Mouse (Mus musculus) E14TG2a.4 (cell line): ENCODE measurements at regions not wholly inside any gene's neighbourhood (a gene's known extent, or its start where the extent isn't known, plus 50 kb on each side); places are given as distances from the start of the nearest gene placed in this dataset.

Source experiments
- H3K27me3 ChIP-seq: 2 replicates; pipeline ENCODE4 v1.6.1; 2014; ENCODE audit warnings: low read length, control low read depth; ENCODE audit not compliant: insufficient read depth
- H3K36me3 ChIP-seq: 2 replicates; pipeline ENCODE4 v1.6.1; 2014; ENCODE audit warnings: low read length, control low read depth; ENCODE audit not compliant: insufficient read depth
- H3K4me1 ChIP-seq: replicated peaks from 2 replicates; pipeline ENCODE4 v1.6.1; 2014; ENCODE audit warnings: low read depth, low read length, control low read depth
- H3K4me3 ChIP-seq: replicated peaks from 2 replicates; pipeline ENCODE4 v1.5.1; 2014; ENCODE audit warnings: mild to moderate bottlenecking, low read length
- H3K9me3 ChIP-seq: 2 replicates; pipeline ENCODE4 v1.6.1; 2014; ENCODE audit warnings: low read length, control low read depth
- CTCF ChIP-seq: conservative IDR thresholded peaks from 2 replicates; pipeline ENCODE4 v1.5.1; 2014; ENCODE audit warnings: low read length
- NANOG ChIP-seq: IDR thresholded peaks from 2 replicates; pipeline ENCODE4 v1.6.1; 2014; ENCODE audit warnings: borderline replicate concordance, low read length, mixed read lengths
- POU5F1 ChIP-seq: IDR thresholded peaks from 2 replicates; pipeline ENCODE4 v1.6.1; 2014; ENCODE audit warnings: low read length, borderline replicate concordance

GRCm38 (mm10) chr9:89836454-89837245 lies 73.1 kb upstream of the Rasgrf1 start:
- TF ChIP-seq NANOG (no peak), CTCF (no peak), POU5F1 (no peak)
- Histone ChIP-seq H3K9me3 (peaks cover 17% of the 10 kb centered on the region), H3K4me1 (peaks cover 12% of the 10 kb centered on the region), H3K4me3 (no peak overlapping the region), H3K27me3 (peaks cover 31% of the 10 kb centered on the region), H3K36me3 (no peaks in the 10 kb centered on the region)

- Histone ChIP-seq H3K4me1 (peaks cover 15% of the 10 kb centered on the region), H3K4me3 (no peak overlapping the region), H3K36me3 (no peaks in the 10 kb centered on the region), H3K9me3 (no peaks in the 10 kb centered on the region), H3K27me3 (peaks cover 36% of the 10 kb centered on the region)
- no peak for TF ChIP-seq POU5F1
- TF ChIP-seq CTCF, result no peak
Observed at GRCm38 (mm10) chr9:89833596-89833995, 76.1 kb upstream of the Rasgrf1 start.

- H3K36me3 ChIP-seq, result no peaks in the 10 kb centered on the region
- no peak for TF ChIP-seq CTCF
- no peak for TF ChIP-seq POU5F1
- TF ChIP-seq NANOG, result no peak
Observed at GRCm38 (mm10) chr9:89831855-89832254, 77.9 kb upstream of the Rasgrf1 start.

GRCm38 (mm10) chr9:89828156-89828555 lies 81.6 kb upstream of the Rasgrf1 start:
- H3K27me3 ChIP-seq, result peaks cover 33% of the 10 kb centered on the region
- no peaks in the 10 kb centered on the region for H3K9me3 ChIP-seq
- H3K4me3 ChIP-seq, result no peak overlapping the region
- TF ChIP-seq NANOG (no peak), CTCF (no peak), POU5F1 (no peak)
- peaks cover 18% of the 10 kb centered on the region for H3K4me1 ChIP-seq
- no peaks in the 10 kb centered on the region for H3K36me3 ChIP-seq

More at GRCm38 (mm10) chr9:89831855-89832254, 77.9 kb upstream of the Rasgrf1 start:
- H3K4me1 ChIP-seq, result peaks cover 15% of the 10 kb centered on the region
- peaks cover 42% of the 10 kb centered on the region for H3K27me3 ChIP-seq
- H3K4me3 ChIP-seq, result 0 out of 2 replicates have a peak overlapping the region, but pooled peaks have one; percentile 13
- H3K9me3 ChIP-seq, result no peaks in the 10 kb centered on the region

GRCm38 (mm10) chr9:89827564-89827963 lies 82.1 kb upstream of the Rasgrf1 start:
- no peaks in the 10 kb centered on the region for H3K9me3 ChIP-seq
- peaks cover 15% of the 10 kb centered on the region for H3K4me1 ChIP-seq
- peaks cover 30% of the 10 kb centered on the region for H3K27me3 ChIP-seq
- no peak overlapping the region for H3K4me3 ChIP-seq
- no peak for TF ChIP-seq NANOG
- no peak for TF ChIP-seq CTCF
- TF ChIP-seq POU5F1, result no peak
- H3K36me3 ChIP-seq, result no peaks in the 10 kb centered on the region

- H3K4me1 ChIP-seq, result peaks cover 9% of the 10 kb centered on the region
- TF ChIP-seq POU5F1 (no peak), NANOG (no peak), CTCF (peak; percentile 86)
- no peaks in the 10 kb centered on the region for H3K9me3 ChIP-seq
- peaks cover 34% of the 10 kb centered on the region for H3K27me3 ChIP-seq
- no peaks in the 10 kb centered on the region for H3K36me3 ChIP-seq
- no peak overlapping the region for H3K4me3 ChIP-seq
Observed at GRCm38 (mm10) chr9:89826712-89827548, 82.8 kb upstream of the Rasgrf1 start.

GRCm38 (mm10) chr9:89821853-89822243 lies 83.6 kb upstream of the Ankrd34c start:
- peaks cover 17% of the 10 kb centered on the region for H3K27me3 ChIP-seq
- no peak overlapping the region for H3K4me3 ChIP-seq
- H3K36me3 ChIP-seq, result no peaks in the 10 kb centered on the region
- TF ChIP-seq POU5F1 (no peak), CTCF (no peak), NANOG (no peak)
- H3K4me1 ChIP-seq, result peaks cover 3% of the 10 kb centered on the region; the same call in 1 of the 2 replicates
- H3K9me3 ChIP-seq, result no peaks in the 10 kb centered on the region

- TF ChIP-seq POU5F1 (no peak), NANOG (no peak), CTCF (no peak)
- Histone ChIP-seq H3K27me3 (peaks cover 19% of the 10 kb centered on the region), H3K4me3 (no peak overlapping the region), H3K4me1 (no peaks in the 10 kb centered on the region), H3K36me3 (no peaks in the 10 kb centered on the region), H3K9me3 (no peaks in the 10 kb centered on the region)
Observed at GRCm38 (mm10) chr9:89821109-89821852, 83.0 kb upstream of the Ankrd34c start.
